Mouse (Mus musculus) right cerebral cortex, postnatal 25 days (tissue): ENCODE measurements around the gene Anapc2.
"Not testable (repeated sequence)": the region's sequence is repeated elsewhere in the genome, so short reads cannot be mapped to it uniquely, and the experiment has no call there.

Experiments used
- DNase-seq: peaks from one replicate; pipeline ENCODE4 v3.0.0; 2022

The Anapc2 gene

GRCm38 (mm10) chr2:25241438-25241775 lies 30.9 kb upstream of the Anapc2 start:
- no peak for DNase-seq

GRCm38 (mm10) chr2:25242101-25242506 lies 30.2 kb upstream of the Anapc2 start, which contains the start of the genes Rnf208 and Cysrt1:
Rnf208 (plus strand) TSS chr2:25242255.
Cysrt1 (minus strand) TSS chr2:25242452.
- peak; percentile 67 for DNase-seq

GRCm38 (mm10) chr2:25243342-25243741 lies 28.9 kb upstream of the Anapc2 start:
- DNase-seq = no peak

- no peak for DNase-seq
Observed at GRCm38 (mm10) chr2:25244144-25244543, 28.1 kb upstream of the Anapc2 start.

- DNase-seq = no peak
Observed at GRCm38 (mm10) chr2:25246183-25247072, 25.9 kb upstream of the Anapc2 start, which contains the start of gene AL732309.1. AL732309.1 (minus strand) TSS chr2:25246863.

GRCm38 (mm10) chr2:25252331-25252730 lies 19.9 kb upstream of the Anapc2 start:
- DNase-seq = no peak

- peak; percentile 87 for DNase-seq
Observed at GRCm38 (mm10) chr2:25255284-25255779, 16.9 kb upstream of the Anapc2 start, which contains the start of gene Tmem203. Tmem203 (plus strand) TSS chr2:25255439.

GRCm38 (mm10) chr2:25256443-25257109 lies 15.7 kb upstream of the Anapc2 start:
- not testable (repeated sequence) for DNase-seq

GRCm38 (mm10) chr2:25257250-25257649 lies 15.0 kb upstream of the Anapc2 start:
- DNase-seq = not testable (repeated sequence)

- no peak for DNase-seq
Observed at GRCm38 (mm10) chr2:25258887-25259286, 13.4 kb upstream of the Anapc2 start.

- no peak for DNase-seq
Observed at GRCm38 (mm10) chr2:25261870-25262269, 10.4 kb upstream of the Anapc2 start.

GRCm38 (mm10) chr2:25262291-25262767 lies 9.9 kb upstream of the Anapc2 start, which contains the start of gene Tprn:
Tprn (plus strand) TSS chr2:25262618.
- DNase-seq = peak; percentile 91

- peak; percentile 61 for DNase-seq
Observed at GRCm38 (mm10) chr2:25262795-25263622, 9.3 kb upstream of the Anapc2 start.

GRCm38 (mm10) chr2:25263623-25264285 lies 8.5 kb upstream of the Anapc2 start:
- no peak for DNase-seq

- no peak for DNase-seq
Observed at GRCm38 (mm10) chr2:25264286-25264660, 8.0 kb upstream of the Anapc2 start.

- DNase-seq = no peak
Observed at GRCm38 (mm10) chr2:25264851-25265250, 7.4 kb upstream of the Anapc2 start.

GRCm38 (mm10) chr2:25265897-25266656 lies 6.2 kb upstream of the Anapc2 start:
- DNase-seq = no peak

- no peak for DNase-seq
Observed at GRCm38 (mm10) chr2:25266720-25267119, 5.6 kb upstream of the Anapc2 start.

- DNase-seq = no peak
Observed at GRCm38 (mm10) chr2:25267241-25267640, 5.0 kb upstream of the Anapc2 start.

GRCm38 (mm10) chr2:25267746-25268309 lies 4.5 kb upstream of the Anapc2 start:
- DNase-seq = no peak

GRCm38 (mm10) chr2:25272515-25272914 lies 237 bp downstream of the Anapc2 start:
- no peak for DNase-seq
